Mouse (Mus musculus) myocyte (in vitro differentiated cells): ENCODE data around the gene Ank3.

ENCODE experiments used
- CEBPB ChIP-seq: IDR thresholded peaks from 2 replicates; pipeline ENCODE4 v1.6.1; 2011; ENCODE audit warnings: mild to moderate bottlenecking, moderate library complexity; ENCODE audit not compliant: poor library complexity, insufficient read depth, severe bottlenecking
- E2F4 ChIP-seq: IDR thresholded peaks from one replicate; pipeline ENCODE4 v1.6.1; 2011; ENCODE audit warnings: mild to moderate bottlenecking, control low read depth, moderate library complexity; ENCODE audit not compliant: insufficient read depth
- MAX ChIP-seq: IDR thresholded peaks from one replicate; pipeline ENCODE4 v1.6.1; 2011; ENCODE audit warnings: low read depth, mild to moderate bottlenecking, control low read depth
- MYOD1 ChIP-seq, 3 experiments: IDR thresholded peaks; one replicate each; pipeline ENCODE4 v1.6.1; 2011; ENCODE audit warnings: control low read depth in 2 of 3, low read depth in 2 of 3, mild to moderate bottlenecking in 2 of 3, moderate library complexity in 1 of 3; ENCODE audit not compliant: insufficient read length in 2 of 3, control insufficient read depth in 1 of 3
- MYOG ChIP-seq, 3 experiments: IDR thresholded peaks; one replicate each; pipeline ENCODE4 v1.6.1; 2011; ENCODE audit warnings: control low read depth in 2 of 3, low read depth in 2 of 3, mild to moderate bottlenecking in 2 of 3; ENCODE audit not compliant: insufficient read length in 2 of 3, control insufficient read depth in 1 of 3, insufficient read depth in 1 of 3
- POLR2A ChIP-seq: IDR thresholded peaks from one replicate; pipeline ENCODE4 v1.6.1; 2011; ENCODE audit warnings: low read depth, mild to moderate bottlenecking, control low read depth, moderate library complexity; ENCODE audit not compliant: insufficient read length
- POLR2AphosphoS2 ChIP-seq: IDR thresholded peaks from one replicate; pipeline ENCODE4 v1.6.1; 2011; ENCODE audit warnings: low read depth, control low read depth; ENCODE audit not compliant: insufficient read length
- REST ChIP-seq: IDR thresholded peaks from one replicate; pipeline ENCODE4 v1.6.1; 2011; ENCODE audit warnings: mild to moderate bottlenecking, control low read depth, moderate library complexity; ENCODE audit not compliant: insufficient read depth, insufficient read length
- SRF ChIP-seq: IDR thresholded peaks from one replicate; pipeline ENCODE4 v1.6.1; 2011; ENCODE audit warnings: low read depth; ENCODE audit not compliant: control insufficient read depth, insufficient read length
- TCF12 ChIP-seq: IDR thresholded peaks from one replicate; pipeline ENCODE4 v1.6.1; 2011; ENCODE audit warnings: mild to moderate bottlenecking, control low read depth; ENCODE audit not compliant: poor library complexity, insufficient read depth, severe bottlenecking
- TCF3 ChIP-seq: IDR thresholded peaks from one replicate; pipeline ENCODE4 v1.6.1; 2011; ENCODE audit warnings: low read depth, control low read depth; ENCODE audit not compliant: insufficient read length
- USF1 ChIP-seq: IDR thresholded peaks from one replicate; pipeline ENCODE4 v1.6.1; 2011; ENCODE audit warnings: low read depth, mild to moderate bottlenecking, control low read depth, moderate library complexity

GRCm38 (mm10) chr10:69575451-69575850 is 176.9 kb downstream of the Ank3 start:
- TF ChIP-seq POLR2A (no peak), USF1 (no peak), MYOD1 (IDR thresholded peaks at IDR 0.05; ENCODE audit: control insufficient read depth in 1 of 3, insufficient read length in 2 of 3, low read depth in 2 of 3) (no peak), SRF (no peak), CEBPB (no peak), POLR2AphosphoS2 (no peak), TCF12 (no peak), TCF3 (no peak), MYOG (IDR thresholded peaks at IDR 0.05; ENCODE audit: control insufficient read depth in 1 of 3, insufficient read depth in 1 of 3, insufficient read length in 2 of 3, low read depth in 2 of 3) (no peak), MAX (no peak), REST (no peak), E2F4 (no peak)
